Mouse (Mus musculus): ENCODE measurements around the gene Pawr.
A peak's percentile ranks its signal among the peaks of the same experiment; 100 is the strongest.

Pawr gene

GRCm38 (mm10) chr10:108354726-108355391 is 22.9 kb downstream of the Pawr start:
- DNase-seq (ENCODE audit: low read depth, low spot score), result no peak

- no peak for DNase-seq (ENCODE audit: low read depth, low spot score)
Observed at GRCm38 (mm10) chr10:108355392-108355775, 23.5 kb downstream of the Pawr start.

- DNase-seq (ENCODE audit: low read depth, low spot score), result no peak
Observed at GRCm38 (mm10) chr10:108356601-108357187, 24.8 kb downstream of the Pawr start.

GRCm38 (mm10) chr10:108359974-108360373 is 28.1 kb downstream of the Pawr start:
- peak; percentile 67 for DNase-seq (ENCODE audit: low read depth, low spot score)

GRCm38 (mm10) chr10:108360801-108361200 is 28.9 kb downstream of the Pawr start:
- DNase-seq (ENCODE audit: low read depth, low spot score), result no peak

- DNase-seq (ENCODE audit: low read depth, low spot score), result no peak
Observed at GRCm38 (mm10) chr10:108361419-108362155, 29.7 kb downstream of the Pawr start.

- DNase-seq (ENCODE audit: low read depth, low spot score), result no peak
Observed at GRCm38 (mm10) chr10:108363932-108364331, 32.0 kb downstream of the Pawr start.

GRCm38 (mm10) chr10:108364946-108365719 is 33.2 kb downstream of the Pawr start:
- no peak for DNase-seq (ENCODE audit: low read depth, low spot score)

- no peak for DNase-seq (ENCODE audit: low read depth, low spot score)
Observed at GRCm38 (mm10) chr10:108366251-108366650, 34.3 kb downstream of the Pawr start.

- no peak for DNase-seq (ENCODE audit: low read depth, low spot score)
Observed at GRCm38 (mm10) chr10:108368358-108368757, 36.4 kb downstream of the Pawr start.

- no peak for DNase-seq (ENCODE audit: low read depth, low spot score)
Observed at GRCm38 (mm10) chr10:108372258-108372657, 40.3 kb downstream of the Pawr start.

- no peak for DNase-seq (ENCODE audit: low read depth, low spot score)
Observed at GRCm38 (mm10) chr10:108372858-108373257, 40.9 kb downstream of the Pawr start.

- no peak for DNase-seq (ENCODE audit: low read depth, low spot score)
Observed at GRCm38 (mm10) chr10:108375796-108376195, 43.9 kb downstream of the Pawr start.

GRCm38 (mm10) chr10:108376366-108376765 is 44.4 kb downstream of the Pawr start:
- DNase-seq (ENCODE audit: low read depth, low spot score), result no peak

GRCm38 (mm10) chr10:108377369-108377768 is 45.4 kb downstream of the Pawr start:
- no peak for DNase-seq (ENCODE audit: low read depth, low spot score)

- DNase-seq (ENCODE audit: low read depth, low spot score), result no peak
Observed at GRCm38 (mm10) chr10:108378062-108378461, 46.1 kb downstream of the Pawr start.

- DNase-seq (ENCODE audit: low read depth, low spot score), result no peak
Observed at GRCm38 (mm10) chr10:108378479-108378878, 46.6 kb downstream of the Pawr start.

- no peak for DNase-seq (ENCODE audit: low read depth, low spot score)
Observed at GRCm38 (mm10) chr10:108380715-108381114, 48.8 kb downstream of the Pawr start.

GRCm38 (mm10) chr10:108384153-108384769 is 52.3 kb downstream of the Pawr start:
- no peak for DNase-seq (ENCODE audit: low read depth, low spot score)

- DNase-seq (ENCODE audit: low read depth, low spot score), result no peak
Observed at GRCm38 (mm10) chr10:108385480-108385955, 53.6 kb downstream of the Pawr start.

- no peak for DNase-seq (ENCODE audit: low read depth, low spot score)
Observed at GRCm38 (mm10) chr10:108388410-108388915, 56.5 kb downstream of the Pawr start.

Measured in ES-CJ7 (cell line).